Mouse (Mus musculus) MEL (cell line): Measurements from ENCODE around the gene Zmiz1. TPM values are rescaled to one million over a fixed set of nuclear protein-coding genes. Genes with fewer than 3 reads are reported as not detected.

ENCODE experiments used
- DNase-seq: peaks from one replicate; pipeline ENCODE4 v3.0.0; 2011; ENCODE audit warnings: low read depth, low spot score
- H3K27ac ChIP-seq: 2 replicates; pipeline ENCODE4 v1.5.1; 2012; ENCODE audit warnings: low read depth, mild to moderate bottlenecking, control low read depth, low read length, moderate library complexity; ENCODE audit not compliant: control insufficient read depth
- H3K27me3 ChIP-seq, 2 experiments: fragments of 150-350 bp in 1 of 2; sonication (generic) in 1 of 2; 2 replicates each; pipeline ENCODE4 v1.6.1; 2012; ENCODE audit warnings: low read length in 2 of 2, mild to moderate bottlenecking in 2 of 2, improper control_type of control experiment in 1 of 2, moderate library complexity in 1 of 2; ENCODE audit not compliant: insufficient read depth in 2 of 2, control insufficient read depth in 1 of 2
- H3K36me3 ChIP-seq, 2 experiments: 2 replicates each; pipeline ENCODE4 v1.6.1; 2012 to 2014; ENCODE audit warnings: low read length in 2 of 2, improper control_type of control experiment in 1 of 2, inconsistent platforms in 1 of 2, mild to moderate bottlenecking in 1 of 2; ENCODE audit not compliant: insufficient read depth in 2 of 2, control insufficient read depth in 1 of 2
- H3K4me1 ChIP-seq, 2 experiments: fragments of 150-350 bp in 1 of 2; sonication (generic) in 1 of 2; 2 replicates each; pipeline ENCODE4 v1.6.1; 2012; ENCODE audit warnings: low read length in 2 of 2, improper control_type of control experiment in 1 of 2, mild to moderate bottlenecking in 1 of 2; ENCODE audit not compliant: insufficient read depth in 2 of 2, control insufficient read depth in 1 of 2
- H3K4me3 ChIP-seq, 2 experiments: fragments of 150-350 bp in 1 of 2; sonication (generic) in 1 of 2; 2 replicates each; pipeline ENCODE4 v1.5.1; 2012; ENCODE audit warnings: low read depth in 2 of 2, low read length in 2 of 2, mild to moderate bottlenecking in 2 of 2, moderate library complexity in 2 of 2, control low read depth in 1 of 2, improper control_type of control experiment in 1 of 2; ENCODE audit not compliant: control insufficient read depth in 1 of 2, insufficient read depth in 1 of 2
- H3K79me2 ChIP-seq: 2 replicates; pipeline ENCODE4 v1.6.1; 2012; ENCODE audit warnings: mild to moderate bottlenecking, low read length, moderate library complexity; ENCODE audit not compliant: control insufficient read depth, poor library complexity, insufficient read depth
- H3K9ac ChIP-seq: 2 replicates; pipeline ENCODE4 v1.6.1; 2012; ENCODE audit warnings: low read depth, mild to moderate bottlenecking, control low read depth, low read length, moderate library complexity; ENCODE audit not compliant: control insufficient read depth, poor library complexity, severe bottlenecking
- H3K9me3 ChIP-seq: fragments of 150-350 bp; sonication (generic); replicated peaks from 2 replicates; pipeline ENCODE4 v1.6.1; 2012; ENCODE audit warnings: mild to moderate bottlenecking, low read length, improper control_type of control experiment, moderate library complexity; ENCODE audit not compliant: insufficient read depth
- BHLHE40 ChIP-seq: IDR thresholded peaks from 2 replicates; pipeline ENCODE4 v1.6.1; 2012; ENCODE audit warnings: low read depth, mild to moderate bottlenecking, inconsistent platforms, low read length, improper control_type of control experiment, borderline replicate concordance
- CHD1 ChIP-seq: IDR thresholded peaks from 2 replicates; pipeline ENCODE4 v1.6.1; 2012; ENCODE audit warnings: low read depth, mild to moderate bottlenecking, inconsistent platforms, low read length, improper control_type of control experiment
- CTCF ChIP-seq, 3 experiments: IDR thresholded peaks in 2 of 3; conservative IDR thresholded peaks in 1 of 3; 2 replicates each; pipeline ENCODE4 v1.5.1; 2011 to 2012; ENCODE audit warnings: low read length in 3 of 3, low read depth in 2 of 3, mild to moderate bottlenecking in 2 of 3, improper control_type of control experiment in 1 of 3, inconsistent platforms in 1 of 3, mixed read lengths in 1 of 3, moderate library complexity in 1 of 3; ENCODE audit not compliant: control insufficient read depth in 1 of 3, insufficient read depth in 1 of 3, poor library complexity in 1 of 3, severe bottlenecking in 1 of 3
- EP300 ChIP-seq, 2 experiments: IDR thresholded peaks; 2 replicates each; pipeline ENCODE4 v1.6.1; 2011; ENCODE audit warnings: improper control_type of control experiment in 2 of 2, low read length in 2 of 2, low read depth in 1 of 2, mild to moderate bottlenecking in 1 of 2
- ETS1 ChIP-seq: IDR thresholded peaks from 2 replicates; pipeline ENCODE4 v1.6.1; 2012; ENCODE audit warnings: low read depth, mild to moderate bottlenecking, inconsistent platforms, low read length, improper control_type of control experiment, moderate library complexity
- HCFC1 ChIP-seq: IDR thresholded peaks from 2 replicates; pipeline ENCODE4 v1.6.1; 2012; ENCODE audit warnings: low read depth, mild to moderate bottlenecking, inconsistent platforms, low read length, improper control_type of control experiment, moderate library complexity
- JUND ChIP-seq: IDR thresholded peaks from 2 replicates; pipeline ENCODE4 v1.6.1; 2011; ENCODE audit warnings: low read depth, mild to moderate bottlenecking, improper control_type of control experiment, low read length
- MAFK ChIP-seq: IDR thresholded peaks from 2 replicates; pipeline ENCODE4 v1.6.1; 2011; ENCODE audit warnings: low read depth, mild to moderate bottlenecking, low read length, improper control_type of control experiment, borderline replicate concordance
- MAZ ChIP-seq: IDR thresholded peaks from 2 replicates; pipeline ENCODE4 v1.6.1; 2012; ENCODE audit warnings: low read depth, mild to moderate bottlenecking, inconsistent platforms, low read length, improper control_type of control experiment
- MXI1 ChIP-seq: IDR thresholded peaks from 2 replicates; pipeline ENCODE4 v1.6.1; 2011; ENCODE audit warnings: mild to moderate bottlenecking, low read depth, low read length, improper control_type of control experiment
- MYC ChIP-seq: IDR thresholded peaks from 2 replicates; pipeline ENCODE4 v1.6.1; 2011; ENCODE audit warnings: low read depth, mild to moderate bottlenecking, low read length, improper control_type of control experiment, moderate library complexity
- NRF1 ChIP-seq: IDR thresholded peaks from 2 replicates; pipeline ENCODE4 v1.6.1; 2014; ENCODE audit warnings: low read depth, mild to moderate bottlenecking, inconsistent platforms, low read length, improper control_type of control experiment, moderate library complexity; ENCODE audit not compliant: poor library complexity, insufficient read depth, severe bottlenecking
- POLR2A ChIP-seq, 2 experiments: IDR thresholded peaks; 2 replicates each; pipeline ENCODE4 v1.6.1; 2011 to 2012; ENCODE audit warnings: low read length in 2 of 2, mild to moderate bottlenecking in 2 of 2, control low read depth in 1 of 2, improper control_type of control experiment in 1 of 2, low read depth in 1 of 2, moderate library complexity in 1 of 2; ENCODE audit not compliant: control insufficient read depth in 1 of 2, insufficient read depth in 1 of 2, poor library complexity in 1 of 2
- POLR2AphosphoS2 ChIP-seq: IDR thresholded peaks from 2 replicates; pipeline ENCODE4 v1.6.1; 2011; ENCODE audit warnings: low read length, improper control_type of control experiment
- RAD21 ChIP-seq: IDR thresholded peaks from 2 replicates; pipeline ENCODE4 v1.6.1; 2011; ENCODE audit warnings: mild to moderate bottlenecking, low read depth, low read length, improper control_type of control experiment
- RCOR1 ChIP-seq: IDR thresholded peaks from 2 replicates; pipeline ENCODE4 v1.6.1; 2012; ENCODE audit warnings: low read depth, mild to moderate bottlenecking, inconsistent platforms, low read length, improper control_type of control experiment
- SMC3 ChIP-seq: IDR thresholded peaks from 2 replicates; pipeline ENCODE4 v1.6.1; 2011; ENCODE audit warnings: low read depth, low read length, improper control_type of control experiment
- UBTF ChIP-seq: IDR thresholded peaks from 2 replicates; pipeline ENCODE4 v1.6.1; 2012; ENCODE audit warnings: low read depth, mild to moderate bottlenecking, inconsistent platforms, low read length, improper control_type of control experiment, moderate library complexity, borderline replicate concordance; ENCODE audit not compliant: insufficient read depth
- USF2 ChIP-seq, 2 experiments: IDR thresholded peaks; 2 replicates each; pipeline ENCODE4 v1.6.1; 2011 to 2012; ENCODE audit warnings: improper control_type of control experiment in 2 of 2, low read length in 2 of 2, borderline replicate concordance in 1 of 2, inconsistent platforms in 1 of 2, low read depth in 1 of 2, mild to moderate bottlenecking in 1 of 2; ENCODE audit not compliant: insufficient read depth in 1 of 2
- polyA plus RNA-seq, 2 experiments: library from polyadenylated mRNA; stranded (reverse) in 1 of 2; unstranded in 1 of 2; fragments of >175 nt in 1 of 2; fragments of >200 nt in 1 of 2; gene quantifications; 2 replicates each; pipeline versions ENCODE4 v1.2.1 to v1.2.4; 2012; ENCODE audit warnings: low replicate concordance in 2 of 2, low read depth in 1 of 2; ENCODE audit not compliant: insufficient read length in 2 of 2, insufficient read depth in 1 of 2, missing spikeins in 1 of 2
- total RNA-seq: library from RNA; depleted of rRNA; stranded (reverse); fragments of 300-350 nt; gene quantifications from 2 replicates; pipeline ENCODE4 v1.2.3, GENCODE M21; 2012

Gene Zmiz1
- total and polyA plus RNA-seq, 3 experiments = 2.7 to 19.9 TPM; not detected in 1

- Histone ChIP-seq H3K9ac (no peak overlapping the region), H3K9me3 (no peaks in the 10 kb centered on the region), H3K36me3 (peaks cover 0 to 14% of the 10 kb centered on the region in 2 experiments; a peak in 2 of 4 replicates), H3K4me3 (no peak overlapping the region), H3K4me1 (peaks cover 2 to 27% of the 10 kb centered on the region in 2 experiments; a peak in 3 of 4 replicates), H3K27me3 (no peaks in the 10 kb centered on the region), H3K79me2 (peaks cover 36% of the 10 kb centered on the region), H3K27ac (no peak overlapping the region)
- TF ChIP-seq MYC (no peak), NRF1 (no peak), SMC3 (no peak), HCFC1 (no peak), POLR2A (IDR thresholded peaks at IDR 0.05; ENCODE audit: control insufficient read depth in 1 of 2, insufficient read depth in 1 of 2, low read depth in 1 of 2, low read length in 2 of 2, poor library complexity in 1 of 2) (no peak), RAD21 (no peak), BHLHE40 (no peak), UBTF (no peak), USF2 (IDR thresholded peaks at IDR 0.05; ENCODE audit: borderline replicate concordance in 1 of 2, insufficient read depth in 1 of 2, low read depth in 1 of 2, low read length in 2 of 2) (no peak), MAZ (no peak), POLR2AphosphoS2 (no peak), CHD1 (no peak), CTCF (IDR thresholded peaks at IDR 0.05 in 2 of 3, conservative IDR thresholded peaks at IDR 0.05 in 1 of 3; ENCODE audit: control insufficient read depth in 1 of 3, insufficient read depth in 1 of 3, low read depth in 2 of 3, low read length in 3 of 3, poor library complexity in 1 of 3, severe bottlenecking in 1 of 3) (no peak), MAFK (no peak), RCOR1 (no peak)
- no peak for DNase-seq
Observed at GRCm38 (mm10) chr14:25463919-25464318, 4.9 kb downstream of the Zmiz1 start.

GRCm38 (mm10) chr14:25464611-25465307 is 5.8 kb downstream of the Zmiz1 start:
- Histone ChIP-seq H3K4me3 (no peak overlapping the region), H3K9ac (no peak overlapping the region), H3K79me2 (peaks cover 30% of the 10 kb centered on the region), H3K4me1 (peaks cover 2 to 27% of the 10 kb centered on the region in 2 experiments; a peak in 3 of 4 replicates), H3K27ac (no peak overlapping the region), H3K36me3 (peaks cover 0 to 14% of the 10 kb centered on the region in 2 experiments; a peak in 2 of 4 replicates), H3K9me3 (no peaks in the 10 kb centered on the region), H3K27me3 (no peaks in the 10 kb centered on the region)
- TF ChIP-seq EP300 (IDR thresholded peaks at IDR 0.05; ENCODE audit: low read depth in 1 of 2, low read length in 2 of 2) (peak in 1 of 2 experiments; percentile 19; a peak in 1 of 4 replicates), MYC (no peak), JUND (no peak), SMC3 (0 out of 2 replicates have a peak, but pooled peaks have one; percentile 5), ETS1 (0 out of 2 replicates have a peak, but pooled peaks have one; percentile 17), MXI1 (no peak)
- DNase-seq = peak; percentile 76
